Comparison of ENCODE assay signal across 28 mouse cellular contexts in the genomic region with DNA sequence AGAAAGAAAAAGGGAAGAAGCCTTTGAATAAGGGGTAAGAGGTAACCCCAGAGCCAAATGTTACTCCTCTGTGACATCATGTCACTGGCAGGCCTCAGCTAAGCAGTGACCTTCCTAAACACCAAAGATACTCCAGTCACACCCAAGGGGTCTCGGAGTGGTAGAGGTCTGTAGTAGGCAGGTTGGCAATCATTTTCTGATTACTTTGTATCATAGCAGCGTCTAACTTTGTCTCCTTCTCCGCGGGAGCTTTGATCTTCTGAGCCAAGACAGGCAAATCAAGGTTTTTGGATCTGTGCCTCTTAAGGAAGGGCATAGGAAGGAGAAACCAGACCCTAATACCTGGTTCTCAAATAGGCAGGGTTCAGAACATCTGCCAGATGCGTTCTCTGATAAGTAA. TPM values are rescaled to one million over a fixed set of nuclear protein-coding genes. Genes with fewer than 3 reads are reported as not detected.
DNase-seq lines count a peak whose midpoint lies in the region; ATAC-seq and TF ChIP-seq lines count a peak whose summit lies in the region.
"Had no signal": no experiment of that assay in that cellular context is flagged by ENCODE, and none has a peak within 500 bp of the region (broad histone marks: within the 10 kb centered on the region; RNA-seq: fewer than 3 reads in every experiment).

No protein-coding gene starts in this region.

- ATAC-seq in hindbrain, embryonic 14.5 days (ENCODE audit: low FRiP score), result no peak
- ATAC-seq in midbrain, embryonic 11.5 days (ENCODE audit: low FRiP score), result no peak
- no peak for ATAC-seq in midbrain, postnatal 0 days (ENCODE audit: low FRiP score)
- ATAC-seq: liver, embryonic 12.5 days had no signal

- 19% methylated on average over 5 of the region's 5 CpGs for whole genome bisulfite sequencing in hindbrain, embryonic 14.5 days
- WGBS in hindbrain, embryonic 10.5 days, result 17% methylated on average over 5 of the region's 5 CpGs
- WGBS in midbrain, embryonic 11.5 days, result 13% methylated on average over 5 of the region's 5 CpGs
- WGBS in midbrain, postnatal 0 days, result 14% methylated on average over 5 of the region's 5 CpGs

- H3K9ac ChIP-seq in hindbrain, embryonic 14.5 days, result no peak overlapping the region
- no peak overlapping the region for H3K9ac ChIP-seq in midbrain, embryonic 11.5 days (ENCODE audit: low read length)
- H3K9ac ChIP-seq in midbrain, postnatal 0 days (replicated peaks; ENCODE audit: low read length, poor library complexity, severe bottlenecking), result no peak overlapping the region
- H3K9ac ChIP-seq: liver, embryonic 12.5 days had no signal

- no peak for TF ChIP-seq CTCF in midbrain, postnatal 0 days (IDR thresholded peaks at IDR 0.05)

- H3K4me1 ChIP-seq in hindbrain, embryonic 14.5 days (replicated peaks; ENCODE audit: control insufficient read depth, insufficient read depth, low read length), result peaks cover 17% of the 10 kb centered on the region
- H3K4me1 ChIP-seq in hindbrain, embryonic 10.5 days (replicated peaks), result peaks cover 75% of the 10 kb centered on the region
- peaks cover 47% of the 10 kb centered on the region for H3K4me1 ChIP-seq in midbrain, embryonic 11.5 days (ENCODE audit: control insufficient read depth, insufficient read depth, low read length)
- no peaks in the 10 kb centered on the region for H3K4me1 ChIP-seq in midbrain, postnatal 0 days (ENCODE audit: insufficient read depth, low read length)
- H3K4me1 ChIP-seq: liver, embryonic 12.5 days had no signal

- no peaks in the 10 kb centered on the region for H3K9me3 ChIP-seq in hindbrain, embryonic 14.5 days (ENCODE audit: control insufficient read depth, low read length)
- H3K9me3 ChIP-seq in hindbrain, embryonic 10.5 days, result no peaks in the 10 kb centered on the region
- no peaks in the 10 kb centered on the region for H3K9me3 ChIP-seq in midbrain, embryonic 11.5 days (ENCODE audit: control insufficient read depth, low read length)
- H3K9me3 ChIP-seq in midbrain, postnatal 0 days (ENCODE audit: low read length), result no peaks in the 10 kb centered on the region
- H3K9me3 ChIP-seq: embryonic facial prominence, embryonic 10.5 days; limb, embryonic 13.5 days; liver, embryonic 12.5 days had no signal

- DNase-seq in adrenal gland, adult 2 months, result peak; percentile 25
- no peak for DNase-seq in adrenal gland, postnatal 36 days
- DNase-seq in hindbrain, embryonic 14.5 days (ENCODE audit: low spot score), result no peak
- DNase-seq in hindbrain, embryonic 10.5 days (ENCODE audit: low spot score), result no peak
- DNase-seq in midbrain, embryonic 11.5 days (ENCODE audit: low spot score, missing footprints), result peak; percentile 88
- no peak for DNase-seq in midbrain, postnatal 0 days (ENCODE audit: low spot score)
- DNase-seq in thymus, postnatal 0 days (ENCODE audit: low spot score), result peak; percentile 7
- DNase-seq in thymus, postnatal 14 days, result no peak
- DNase-seq: cerebellum, adult 11-12 months; gastrocnemius, postnatal 14 days; heart, adult 11 months; kidney, adult 11 months; layer of hippocampus, postnatal 36 days; lung, adult 18-20 months had no signal

- no peaks in the 10 kb centered on the region for H3K36me3 ChIP-seq in hindbrain, embryonic 14.5 days (replicated peaks; ENCODE audit: control insufficient read depth, insufficient read depth)
- no peaks in the 10 kb centered on the region for H3K36me3 ChIP-seq in hindbrain, embryonic 10.5 days
- no peaks in the 10 kb centered on the region for H3K36me3 ChIP-seq in midbrain, embryonic 11.5 days (ENCODE audit: control insufficient read depth, insufficient read depth, low read length)
- H3K36me3 ChIP-seq in midbrain, postnatal 0 days (ENCODE audit: insufficient read depth, low read length), result no peaks in the 10 kb centered on the region
- H3K36me3 ChIP-seq: embryonic facial prominence, embryonic 10.5 days; limb, embryonic 13.5 days; liver, embryonic 12.5 days had no signal

- 0 out of 2 replicates have a peak overlapping the region, but pooled peaks have one; percentile 75 for H3K4me2 ChIP-seq in hindbrain, embryonic 14.5 days (replicated peaks)
- H3K4me2 ChIP-seq in midbrain, embryonic 11.5 days, result no peak overlapping the region
- no peak overlapping the region for H3K4me2 ChIP-seq in midbrain, postnatal 0 days (ENCODE audit: low read depth, low read length, poor library complexity, severe bottlenecking)

- H3K4me3 ChIP-seq in hindbrain, embryonic 14.5 days (replicated peaks; ENCODE audit: low read length), result no peak overlapping the region
- H3K4me3 ChIP-seq in hindbrain, embryonic 10.5 days, result no peak overlapping the region
- 0 out of 2 replicates have a peak overlapping the region, but pooled peaks have one; percentile 3 for H3K4me3 ChIP-seq in midbrain, embryonic 11.5 days (ENCODE audit: low read depth, low read length)
- no peak overlapping the region for H3K4me3 ChIP-seq in midbrain, postnatal 0 days (ENCODE audit: low read depth, low read length)

- H3K27ac ChIP-seq in hindbrain, embryonic 14.5 days, result no peak overlapping the region
- H3K27ac ChIP-seq in hindbrain, embryonic 10.5 days, result no peak overlapping the region
- no peak overlapping the region for H3K27ac ChIP-seq in midbrain, embryonic 11.5 days (ENCODE audit: low read depth, low read length)
- no peak overlapping the region for H3K27ac ChIP-seq in midbrain, postnatal 0 days (ENCODE audit: low read depth, low read length)
- H3K27ac ChIP-seq: limb, embryonic 13.5 days; liver, embryonic 12.5 days had no signal

- H3K27me3 ChIP-seq in hindbrain, embryonic 14.5 days (ENCODE audit: control insufficient read depth, insufficient read depth, low read length), result peaks cover 96% of the 10 kb centered on the region
- H3K27me3 ChIP-seq in hindbrain, embryonic 10.5 days (ENCODE audit: insufficient read depth, poor library complexity, severe bottlenecking), result peaks cover 100% of the 10 kb centered on the region
- peaks cover 92% of the 10 kb centered on the region for H3K27me3 ChIP-seq in midbrain, embryonic 11.5 days (ENCODE audit: control insufficient read depth, insufficient read depth, low read length)
- H3K27me3 ChIP-seq in midbrain, postnatal 0 days (ENCODE audit: insufficient read depth, low read length), result peaks cover 92% of the 10 kb centered on the region

RNA-seq across cellular contexts. Expression of a gene that starts 19.3 kb away (rescaled TPM):
- total RNA-seq in adrenal gland, adult 2 months (2021), result under 1 TPM; 0.12 to 0.17 TPM
- 0.02 and 0.11 TPM in 2 replicates for polyA plus RNA-seq in adrenal gland, adult 2 months (2012; rRNA removed)
- under 1 TPM; 0.13 to 0.20 TPM for total RNA-seq in adrenal gland, postnatal 36 days (2021)
- polyA plus RNA-seq in hindbrain, embryonic 14.5 days (2014; fragmentation: Nextera tagmentation; extraction: Ambion mirVana), result 0.12 TPM in 1 of 2 replicates, not detected in the other
- 0.44 and 3.3 TPM in 2 replicates for polyA plus RNA-seq in hindbrain, embryonic 10.5 days (2016; fragmentation: Nextera tagmentation; extraction: Ambion mirVana)
- polyA plus RNA-seq in midbrain, embryonic 11.5 days (2014; fragmentation: Nextera tagmentation; extraction: Ambion mirVana), result 7.9 and 13.9 TPM in 2 replicates
- total RNA-seq in midbrain, postnatal 0 days (2014; rRNA removed), result 0.05 TPM in 1 of 2 replicates, not detected in the other
- 0.44 and 1.0 TPM in 2 replicates for polyA plus RNA-seq in midbrain, postnatal 0 days (2015; fragmentation: Nextera tagmentation; extraction: Ambion mirVana)
- polyA plus RNA-seq in thymus, postnatal 0 days (2015; fragmentation: Nextera tagmentation; extraction: Ambion mirVana), result 4.3 and 4.5 TPM in 2 replicates
- total RNA-seq: gastrocnemius, postnatal 14 days; hematopoietic stem cell, adult 5-6 weeks; layer of hippocampus, adult 8-10 months; layer of hippocampus, postnatal 36 days; left cerebral cortex, postnatal 10 days had no signal
- polyA plus RNA-seq: heart, embryonic 11.5 days; heart, postnatal 0 days; liver, embryonic 12.5 days; spleen, adult 2 months; urinary bladder, adult 2 months had no signal

RNA-seq across cellular contexts. Expression of a gene that starts 33.1 kb away (rescaled TPM):
- 1 to 10 TPM; 3.4 to 4.8 TPM for total RNA-seq in adrenal gland, adult 2 months (2021)
- polyA plus RNA-seq in adrenal gland, adult 2 months (2012; rRNA removed), result 11.6 and 12.8 TPM in 2 replicates
- 1 to 10 TPM; 4.0 to 4.9 TPM for total RNA-seq in adrenal gland, postnatal 36 days (2021)
- 0.21 and 0.25 TPM in 2 replicates for polyA plus RNA-seq in hindbrain, embryonic 14.5 days (2014; fragmentation: Nextera tagmentation; extraction: Ambion mirVana)
- polyA plus RNA-seq in hindbrain, embryonic 10.5 days (2016; fragmentation: Nextera tagmentation; extraction: Ambion mirVana), result 0.54 and 0.58 TPM in 2 replicates
- polyA plus RNA-seq in midbrain, embryonic 11.5 days (2014; fragmentation: Nextera tagmentation; extraction: Ambion mirVana), result 0.18 and 0.25 TPM in 2 replicates
- 0.11 and 0.38 TPM in 2 replicates for total RNA-seq in midbrain, postnatal 0 days (2014; rRNA removed)
- polyA plus RNA-seq in midbrain, postnatal 0 days (2015; fragmentation: Nextera tagmentation; extraction: Ambion mirVana), result 0.13 and 0.26 TPM in 2 replicates
- polyA plus RNA-seq in thymus, postnatal 0 days (2015; fragmentation: Nextera tagmentation; extraction: Ambion mirVana), result 0.81 and 0.82 TPM in 2 replicates

RNA-seq across cellular contexts. Expression of a gene that starts 40.0 kb away (rescaled TPM):
- not detected for total RNA-seq in adrenal gland, adult 2 months (2021)
- polyA plus RNA-seq in adrenal gland, adult 2 months (2012; rRNA removed), result not detected in 2 replicates
- not detected for total RNA-seq in adrenal gland, postnatal 36 days (2021)
- not detected in 2 replicates for polyA plus RNA-seq in hindbrain, embryonic 14.5 days (2014; fragmentation: Nextera tagmentation; extraction: Ambion mirVana)
- polyA plus RNA-seq in hindbrain, embryonic 10.5 days (2016; fragmentation: Nextera tagmentation; extraction: Ambion mirVana), result not detected in 2 replicates
- polyA plus RNA-seq in midbrain, embryonic 11.5 days (2014; fragmentation: Nextera tagmentation; extraction: Ambion mirVana), result not detected in 2 replicates
- not detected in 2 replicates for total RNA-seq in midbrain, postnatal 0 days (2014; rRNA removed)
- polyA plus RNA-seq in midbrain, postnatal 0 days (2015; fragmentation: Nextera tagmentation; extraction: Ambion mirVana), result not detected in 2 replicates
- not detected in 2 replicates for polyA plus RNA-seq in thymus, postnatal 0 days (2015; fragmentation: Nextera tagmentation; extraction: Ambion mirVana)
- total RNA-seq: adrenal gland, postnatal 4 days; ES-E14; gastrocnemius, postnatal 14 days; hematopoietic stem cell, adult 5-6 weeks; layer of hippocampus, adult 8-10 months; layer of hippocampus, postnatal 36 days; left cerebral cortex, postnatal 10 days had no signal
- polyA plus RNA-seq: cortical plate, adult 2 months; embryonic facial prominence, embryonic 10.5 days; heart, embryonic 11.5 days; heart, postnatal 0 days; limb, embryonic 13.5 days; liver, embryonic 12.5 days; spleen, adult 2 months; testis, adult 2 months; urinary bladder, adult 2 months had no signal

RNA-seq across cellular contexts. Expression of a gene that starts 42.6 kb away (rescaled TPM):
- 100 to 1,000 TPM; 747 TPM for total RNA-seq in adrenal gland, adult 2 months (2021)
- polyA plus RNA-seq in adrenal gland, adult 2 months (2012; rRNA removed), result 554 and 568 TPM in 2 replicates
- total RNA-seq in adrenal gland, postnatal 36 days (2021), result 100 to 1,000 TPM; 628 to 645 TPM
- polyA plus RNA-seq in hindbrain, embryonic 14.5 days (2014; fragmentation: Nextera tagmentation; extraction: Ambion mirVana), result 724 and 765 TPM in 2 replicates
- polyA plus RNA-seq in hindbrain, embryonic 10.5 days (2016; fragmentation: Nextera tagmentation; extraction: Ambion mirVana), result 642 and 644 TPM in 2 replicates
- polyA plus RNA-seq in midbrain, embryonic 11.5 days (2014; fragmentation: Nextera tagmentation; extraction: Ambion mirVana), result 443 and 490 TPM in 2 replicates
- total RNA-seq in midbrain, postnatal 0 days (2014; rRNA removed), result 387 and 560 TPM in 2 replicates
- polyA plus RNA-seq in midbrain, postnatal 0 days (2015; fragmentation: Nextera tagmentation; extraction: Ambion mirVana), result 841 and 914 TPM in 2 replicates
- polyA plus RNA-seq in thymus, postnatal 0 days (2015; fragmentation: Nextera tagmentation; extraction: Ambion mirVana), result 489 and 499 TPM in 2 replicates

RNA-seq across cellular contexts. Expression of a gene that starts 50.0 kb away (rescaled TPM):
- total RNA-seq in adrenal gland, adult 2 months (2021), result 10 to 100 TPM; 21.2 to 25.7 TPM
- 7.3 and 10.6 TPM in 2 replicates for polyA plus RNA-seq in adrenal gland, adult 2 months (2012; rRNA removed)
- total RNA-seq in adrenal gland, postnatal 36 days (2021), result 10 to 100 TPM; 27.9 to 28.7 TPM
- polyA plus RNA-seq in hindbrain, embryonic 14.5 days (2014; fragmentation: Nextera tagmentation; extraction: Ambion mirVana), result 19.3 and 20.6 TPM in 2 replicates
- polyA plus RNA-seq in hindbrain, embryonic 10.5 days (2016; fragmentation: Nextera tagmentation; extraction: Ambion mirVana), result 42.3 and 46.5 TPM in 2 replicates
- polyA plus RNA-seq in midbrain, embryonic 11.5 days (2014; fragmentation: Nextera tagmentation; extraction: Ambion mirVana), result 24.2 and 24.7 TPM in 2 replicates
- 9.3 and 12.2 TPM in 2 replicates for total RNA-seq in midbrain, postnatal 0 days (2014; rRNA removed)
- polyA plus RNA-seq in midbrain, postnatal 0 days (2015; fragmentation: Nextera tagmentation; extraction: Ambion mirVana), result 15.8 and 18.1 TPM in 2 replicates
- 17.8 and 25.8 TPM in 2 replicates for polyA plus RNA-seq in thymus, postnatal 0 days (2015; fragmentation: Nextera tagmentation; extraction: Ambion mirVana)

Comparison
In these comparisons a context has a peak if more than half of its experiments do, and no peak if none do; other contexts are left out.
1. DNase-seq: peak in adrenal gland, adult 2 months (single experiment), midbrain, embryonic 11.5 days (single experiment) and thymus, postnatal 0 days (single experiment); none in adrenal gland, postnatal 36 days (0 of 2), hindbrain, embryonic 14.5 days (single experiment), hindbrain, embryonic 10.5 days (single experiment), midbrain, postnatal 0 days (single experiment) and thymus, postnatal 14 days (single experiment).